Mouse (Mus musculus) spleen, adult 2 months (tissue): ENCODE measurements around the gene Icam1. TPM values are rescaled to one million over a fixed set of nuclear protein-coding genes. Genes with fewer than 3 reads are reported as not detected.
A peak's percentile ranks its signal among the peaks of the same experiment; 100 is the strongest.

ENCODE experiments used
- DNase-seq, 2 experiments: peaks; one replicate each; pipeline versions ENCODE4 v3.0.0 to v3.0.0-alpha.2; 2012 to 2021; ENCODE audit warnings: low spot score in 2 of 2, low read depth in 1 of 2
- H3K27ac ChIP-seq: fragments of 200-500 bp; 2 replicates; pipeline ENCODE4 v1.5.1; 2012; ENCODE audit warnings: low read length, inconsistent platforms; ENCODE audit not compliant: insufficient read depth
- H3K27me3 ChIP-seq: fragments of 200-500 bp; 2 replicates; pipeline ENCODE4 v1.6.1; 2012; ENCODE audit warnings: mild to moderate bottlenecking, moderate library complexity, low read length, inconsistent platforms; ENCODE audit not compliant: control insufficient read depth, insufficient read depth
- H3K36me3 ChIP-seq: fragments of 200-500 bp; 2 replicates; pipeline ENCODE4 v1.6.1; 2012; ENCODE audit warnings: mild to moderate bottlenecking, low read length, inconsistent platforms; ENCODE audit not compliant: control insufficient read depth, insufficient read depth
- H3K4me1 ChIP-seq: fragments of 200-500 bp; 2 replicates; pipeline ENCODE4 v1.6.1; 2011; ENCODE audit warnings: inconsistent platforms; ENCODE audit not compliant: control insufficient read depth, insufficient read depth, insufficient read length
- H3K4me3 ChIP-seq: fragments of 200-500 bp; 2 replicates; pipeline ENCODE4 v1.5.1; 2011; ENCODE audit warnings: mild to moderate bottlenecking, inconsistent platforms; ENCODE audit not compliant: insufficient read depth, insufficient read length; ENCODE audit errors: extremely low read depth
- CTCF ChIP-seq: fragments of 200-500 bp; IDR thresholded peaks from 2 replicates; pipeline ENCODE4 v1.5.1; 2011; ENCODE audit warnings: mild to moderate bottlenecking, inconsistent platforms; ENCODE audit not compliant: insufficient read depth, insufficient read length, insufficient replicate concordance; ENCODE audit errors: extremely low read depth
- POLR2A ChIP-seq: fragments of 200-500 bp; IDR thresholded peaks from 2 replicates; pipeline ENCODE4 v1.6.1; 2011; ENCODE audit warnings: low read depth, low read length, inconsistent platforms
- WGBS: fragments of 180-500 bp; shearing (Covaris S2); methylation state at CpG from one replicate; pipeline ENCODE4 v1.1.7; 2018; 5-methylcytosine and 5-hydroxymethylcytosine counted together
- polyA plus RNA-seq: library from polyadenylated mRNA; depleted of rRNA; stranded (reverse); fragments of >200 nt; gene quantifications from 2 replicates; pipeline ENCODE4 v1.2.3, GENCODE M21; 2012

Icam1 gene
- polyA plus RNA-seq, 1 experiment, result 59.7 TPM

GRCm38 (mm10) chr9:21033136-21033535 is 17.4 kb downstream of the Icam1 start:
- DNase-seq, result peak; percentile 67 to 82
- H3K27ac ChIP-seq, result no peak overlapping the region
- peak overlapping the region; percentile 65 for H3K4me3 ChIP-seq
- WGBS, result under 1% methylated on average over 34 of the region's 34 CpGs
- peaks cover 22% of the 10 kb centered on the region for H3K4me1 ChIP-seq
- peaks cover 26% of the 10 kb centered on the region for H3K27me3 ChIP-seq
- H3K36me3 ChIP-seq, result peaks cover under 1% of the 10 kb centered on the region
- TF ChIP-seq POLR2A (no peak; the same call in 1 of the 2 replicates), CTCF (no peak)

- H3K27me3 ChIP-seq, result peaks cover 28% of the 10 kb centered on the region
- peaks cover 21% of the 10 kb centered on the region for H3K4me1 ChIP-seq
- no peak overlapping the region for H3K4me3 ChIP-seq
- TF ChIP-seq CTCF (no peak), POLR2A (no peak)
- DNase-seq, result no peak
- WGBS, result 15% methylated on average over 17 of the region's 17 CpGs
- H3K36me3 ChIP-seq, result no peaks in the 10 kb centered on the region
- no peak overlapping the region for H3K27ac ChIP-seq
These were observed 18.8 kb downstream of the Icam1 start for GRCm38 (mm10) chr9:21034481-21035085.

GRCm38 (mm10) chr9:21035586-21035985 is 19.8 kb downstream of the Icam1 start:
- H3K27ac ChIP-seq, result no peak overlapping the region
- no peak overlapping the region for H3K4me3 ChIP-seq
- no peak for DNase-seq
- TF ChIP-seq POLR2A (no peak), CTCF (no peak)
- peaks cover 28% of the 10 kb centered on the region for H3K27me3 ChIP-seq
- WGBS, result 50% methylated on average over 9 of the region's 9 CpGs
- no peaks in the 10 kb centered on the region for H3K36me3 ChIP-seq
- peaks cover 14% of the 10 kb centered on the region for H3K4me1 ChIP-seq

- H3K4me3 ChIP-seq, result no peak overlapping the region
- DNase-seq, result no peak
- TF ChIP-seq POLR2A, result no peak
- TF ChIP-seq CTCF, result no peak
- H3K4me1 ChIP-seq, result peaks cover 14% of the 10 kb centered on the region
- H3K36me3 ChIP-seq, result no peaks in the 10 kb centered on the region
- H3K27me3 ChIP-seq, result peaks cover 28% of the 10 kb centered on the region
- H3K27ac ChIP-seq, result no peak overlapping the region
- WGBS, result 15% methylated on average over 20 of the region's 20 CpGs
These were observed 20.4 kb downstream of the Icam1 start for GRCm38 (mm10) chr9:21036161-21036560.

- 8% methylated on average over 22 of the region's 22 CpGs for WGBS
- TF ChIP-seq CTCF (no peak), POLR2A (no peak)
These were observed 20.9 kb downstream of the Icam1 start for GRCm38 (mm10) chr9:21036666-21037065.

GRCm38 (mm10) chr9:21037481-21037891 is 21.7 kb downstream of the Icam1 start:
- Histone ChIP-seq H3K27ac (no peak overlapping the region), H3K27me3 (peaks cover 27% of the 10 kb centered on the region), H3K4me1 (peaks cover 11% of the 10 kb centered on the region), H3K4me3 (no peak overlapping the region), H3K36me3 (no peaks in the 10 kb centered on the region)
- no peak for DNase-seq
- 8% methylated on average over 31 of the region's 31 CpGs for WGBS
- no peak for TF ChIP-seq POLR2A
- TF ChIP-seq CTCF, result no peak

More at GRCm38 (mm10) chr9:21036666-21037065, 20.9 kb downstream of the Icam1 start:
- DNase-seq, result no peak
- Histone ChIP-seq H3K27me3 (peaks cover 28% of the 10 kb centered on the region), H3K36me3 (no peaks in the 10 kb centered on the region), H3K27ac (no peak overlapping the region), H3K4me1 (peaks cover 14% of the 10 kb centered on the region), H3K4me3 (no peak overlapping the region)

GRCm38 (mm10) chr9:21039779-21040178 is 24.0 kb downstream of the Icam1 start:
- Histone ChIP-seq H3K36me3 (no peaks in the 10 kb centered on the region), H3K27me3 (peaks cover 17% of the 10 kb centered on the region), H3K4me3 (no peak overlapping the region), H3K4me1 (no peaks in the 10 kb centered on the region; the same call in 1 of the 2 replicates), H3K27ac (no peak overlapping the region)
- TF ChIP-seq POLR2A, result no peak
- TF ChIP-seq CTCF, result no peak
- no peak for DNase-seq
- 80% methylated on average over 3 of the region's 3 CpGs for WGBS
